Mouse (Mus musculus) ES-Bruce4 (cell line): ENCODE measurements around the gene Muc13.

Experiments used
- CTCF ChIP-seq: IDR thresholded peaks from one replicate; pipeline ENCODE4 v1.8.1; 2011; ENCODE audit warnings: low read depth, low read length
- EP300 ChIP-seq: IDR thresholded peaks from 2 replicates; pipeline ENCODE4 v1.6.1; 2011; ENCODE audit warnings: low read depth, low read length; ENCODE audit not compliant: insufficient read depth
- POLR2A ChIP-seq: IDR thresholded peaks from one replicate; pipeline ENCODE4 v1.8.1; 2011; ENCODE audit warnings: low read length; ENCODE audit not compliant: insufficient read depth

DNA sequence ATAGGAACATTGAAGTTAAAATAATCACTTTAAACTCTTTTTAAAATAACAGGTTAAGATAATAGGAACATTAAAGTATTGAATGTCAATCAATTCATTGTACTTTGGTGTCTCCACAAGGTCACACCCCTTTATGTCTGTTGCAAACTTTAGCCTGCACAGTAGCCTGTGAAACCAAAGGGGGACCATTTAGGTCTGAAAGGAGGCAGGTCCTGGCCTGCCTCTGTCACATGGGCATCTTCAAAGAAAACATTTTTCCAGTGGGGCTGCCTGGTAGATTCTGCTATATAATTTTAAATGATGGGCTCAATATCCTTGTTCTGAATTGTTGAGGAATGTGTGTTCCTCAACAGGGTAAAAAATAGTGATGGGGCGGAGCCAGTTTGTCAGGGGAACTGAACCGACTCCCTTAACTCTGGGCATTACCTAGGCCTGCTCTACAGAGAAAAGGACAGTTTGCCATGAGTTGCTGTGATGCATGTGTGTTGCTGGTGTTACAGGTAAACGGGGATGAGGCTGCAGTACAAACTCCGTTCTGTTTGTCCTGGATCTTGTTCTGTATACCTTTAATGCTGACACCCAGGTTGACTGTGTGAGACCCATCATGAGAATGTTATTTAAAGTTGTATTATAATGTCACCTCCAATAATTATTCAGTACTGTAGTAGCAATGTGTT is 22.9 kb upstream of the Muc13 start:
- TF ChIP-seq POLR2A (no peak), CTCF (no peak), EP300 (no peak)
